Mouse (Mus musculus): ENCODE data around the gene Fzr1. TPM values are rescaled to one million over a fixed set of nuclear protein-coding genes. Genes with fewer than 3 reads are reported as not detected.

Gene Fzr1
- total RNA-seq, 2 experiments from 2014 or later, result 85.7 to 94.7 TPM

DNA sequence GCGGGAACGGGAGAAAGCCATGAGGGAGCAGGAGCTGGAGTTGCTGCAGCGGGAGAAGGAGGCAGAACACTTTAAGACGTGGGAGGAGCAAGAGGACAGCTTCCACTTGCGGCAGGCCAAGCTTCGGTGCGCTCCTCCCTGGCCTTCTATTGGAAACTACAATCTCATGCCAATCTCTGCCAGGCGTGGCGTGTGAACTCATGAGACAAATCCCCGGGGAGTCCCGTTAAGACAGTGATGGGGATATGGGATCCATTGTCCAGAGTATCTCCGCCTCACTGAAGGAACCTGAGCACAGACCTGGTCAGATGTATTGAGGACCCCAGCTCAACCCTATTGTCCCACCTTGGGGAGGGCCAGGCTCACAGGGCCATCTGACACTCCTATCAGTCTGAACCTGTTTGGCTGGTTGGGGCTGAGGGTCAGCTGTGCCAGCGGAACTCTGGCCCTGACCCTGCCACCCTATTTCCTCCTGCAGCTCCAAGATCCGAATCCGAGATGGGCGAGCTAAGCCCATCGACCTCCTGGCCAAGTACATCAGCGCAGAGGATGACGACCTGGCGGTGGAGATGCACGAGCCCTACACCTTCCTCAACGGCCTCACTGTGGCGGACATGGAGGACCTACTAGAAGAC, 55.1 kb downstream of the Fzr1 start:
- DNase-seq (ENCODE audit: extremely low spot score in 1 of 2, low spot score in 2 of 2), result no peak
- intact Hi-C loops (cut with DNase I), result loop anchor here (5.0 kb wide), 1 partner anchor 36 kb away; no protein-coding TSS in a partner anchor

DNA sequence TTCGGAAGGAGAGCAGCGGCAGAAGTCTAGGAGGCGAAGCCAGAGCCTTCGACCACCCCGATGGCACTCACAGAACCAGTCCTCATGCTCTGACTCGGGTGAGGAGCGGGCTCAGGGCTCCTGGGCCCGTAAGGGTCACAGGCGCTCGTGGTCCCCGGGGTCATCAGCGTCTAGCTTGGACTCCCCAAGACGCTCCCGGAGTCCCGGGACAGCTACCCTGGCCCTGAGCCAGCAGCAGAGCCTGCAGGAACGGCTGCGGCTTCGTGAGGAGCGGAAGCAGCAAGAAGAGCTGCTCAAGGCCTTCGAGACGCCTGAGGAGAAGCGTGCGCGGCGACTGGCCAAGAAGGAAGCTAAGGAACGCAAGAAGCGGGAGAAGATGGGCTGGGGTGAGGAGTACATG, 55.9 kb downstream of the Fzr1 start:
- DNase-seq (ENCODE audit: extremely low spot score in 1 of 2, low spot score in 2 of 2), result peak in 1 of 2 experiments; percentile 72
- intact Hi-C loops (cut with DNase I), result loop anchor here (5.0 kb wide), 1 partner anchor 35 kb away; no protein-coding TSS in a partner anchor

DNA sequence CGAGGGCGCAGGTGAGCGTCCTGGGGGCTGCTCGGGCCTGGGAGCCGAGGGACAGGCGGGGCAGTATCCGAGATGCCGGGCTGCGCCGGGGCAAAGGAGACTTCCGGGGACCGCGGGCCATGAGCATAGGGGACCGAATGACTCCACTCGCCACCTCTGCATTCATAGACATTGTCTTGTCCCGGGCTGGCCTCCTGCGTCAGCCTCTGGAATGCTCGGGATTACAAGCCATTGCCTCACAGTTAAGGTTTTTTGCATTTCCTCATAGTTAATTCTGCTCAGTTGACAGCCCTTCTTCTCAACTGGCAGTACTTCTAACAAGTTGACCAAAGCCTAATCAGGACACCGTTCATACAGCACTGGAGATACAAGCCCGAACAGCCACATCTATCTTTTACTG, 56.9 kb downstream of the Fzr1 start:
- no peak for DNase-seq (ENCODE audit: extremely low spot score in 1 of 2, low spot score in 2 of 2)
- intact Hi-C loops (cut with DNase I), result loop anchor here (5.0 kb wide), 1 partner anchor 34 kb away; no protein-coding TSS in a partner anchor

DNA sequence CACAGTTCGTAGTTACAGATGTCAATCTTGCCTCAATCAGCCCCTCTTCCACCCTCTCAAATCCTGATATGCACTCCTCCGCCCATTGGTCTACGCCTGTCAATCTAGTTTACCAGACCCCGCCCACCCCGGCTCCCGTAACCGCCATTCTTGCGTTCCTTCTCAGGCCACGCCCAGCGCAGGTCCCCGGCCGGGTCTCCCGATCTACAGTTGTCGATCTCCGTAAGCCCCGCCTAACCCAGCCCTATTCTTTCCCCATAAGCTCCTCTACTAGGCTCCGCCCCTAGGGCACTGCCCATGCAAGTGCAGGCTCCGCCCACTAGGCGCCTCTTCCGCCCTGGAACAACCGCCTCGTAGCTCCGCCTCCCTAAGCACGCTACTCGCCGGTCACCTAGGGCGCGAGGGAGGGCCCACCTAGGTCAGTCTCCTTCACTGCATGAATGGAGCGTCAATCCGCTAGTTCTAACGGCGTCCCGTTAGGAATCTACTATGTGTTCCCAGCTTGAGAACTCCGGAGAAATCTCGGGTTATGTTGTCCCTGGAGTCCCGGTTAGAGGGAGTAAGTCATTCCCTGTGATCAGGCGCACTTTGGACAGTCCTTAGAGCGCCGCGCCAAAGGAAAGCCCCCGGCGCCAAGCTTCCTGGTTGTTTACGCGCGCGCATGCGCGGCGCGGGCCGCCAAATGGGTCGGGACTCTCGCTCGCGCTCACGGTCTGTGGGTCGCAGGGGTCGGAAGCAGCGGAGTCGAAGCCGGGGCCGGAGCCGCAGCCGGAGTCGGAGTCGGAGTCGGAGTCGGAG, 57.6 kb downstream of the Fzr1 start, which contains the start of gene Cactin:
Gene Cactin (plus strand): TSS at position 554 of the 798 bp plus-strand sequence.
- intact Hi-C loops (cut with DNase I), result loop anchor here (5.0 kb wide), 1 partner anchor 33 kb away; no protein-coding TSS in a partner anchor
- peak; percentile 99 to 100 for DNase-seq (ENCODE audit: extremely low spot score in 1 of 2, low spot score in 2 of 2)

DNA sequence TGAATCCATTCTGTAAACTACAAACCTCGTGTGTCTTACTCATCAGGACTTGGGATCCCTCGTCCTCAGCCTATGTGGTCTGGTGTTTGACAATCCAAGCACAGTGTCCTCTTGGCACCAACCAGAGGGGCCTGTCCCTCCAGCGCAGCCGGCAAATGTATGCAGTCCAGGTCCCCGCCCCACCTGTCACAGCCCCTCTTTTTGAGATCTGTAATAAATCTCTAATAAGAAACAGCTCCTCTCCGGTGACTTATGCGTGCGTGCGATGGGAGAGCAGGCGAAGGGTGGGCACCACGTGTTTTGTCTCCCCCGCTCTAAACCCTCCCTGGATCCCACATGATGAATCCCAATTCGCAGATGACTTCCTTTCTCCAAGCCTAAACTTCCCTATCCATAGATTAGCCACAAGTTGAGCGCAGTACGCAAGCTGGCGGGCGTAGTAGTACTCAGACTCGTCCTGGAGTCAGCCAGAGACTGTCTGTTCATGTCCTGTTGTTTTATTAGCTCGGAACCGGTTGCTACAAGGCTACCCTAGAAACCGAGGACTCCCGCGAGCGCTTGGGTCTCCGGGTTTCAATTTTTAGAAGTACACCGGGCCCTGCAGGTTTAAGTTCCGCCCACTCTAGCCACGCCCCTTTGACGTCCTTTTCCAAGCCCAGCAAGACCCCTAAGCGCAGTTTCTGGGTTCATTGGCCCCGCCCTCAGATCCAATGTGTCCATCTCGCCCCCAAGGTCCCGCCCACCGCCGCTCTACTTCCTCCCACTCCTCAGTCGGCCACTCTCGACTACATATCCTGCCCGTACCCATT, 58.4 kb downstream of the Fzr1 start:
- intact Hi-C loops (cut with DNase I), result loop anchor here (5.0 kb wide), 1 partner anchor 33 kb away; no protein-coding TSS in a partner anchor
- peak in 1 of 2 experiments; percentile 99 for DNase-seq (ENCODE audit: extremely low spot score in 1 of 2, low spot score in 2 of 2)

DNA sequence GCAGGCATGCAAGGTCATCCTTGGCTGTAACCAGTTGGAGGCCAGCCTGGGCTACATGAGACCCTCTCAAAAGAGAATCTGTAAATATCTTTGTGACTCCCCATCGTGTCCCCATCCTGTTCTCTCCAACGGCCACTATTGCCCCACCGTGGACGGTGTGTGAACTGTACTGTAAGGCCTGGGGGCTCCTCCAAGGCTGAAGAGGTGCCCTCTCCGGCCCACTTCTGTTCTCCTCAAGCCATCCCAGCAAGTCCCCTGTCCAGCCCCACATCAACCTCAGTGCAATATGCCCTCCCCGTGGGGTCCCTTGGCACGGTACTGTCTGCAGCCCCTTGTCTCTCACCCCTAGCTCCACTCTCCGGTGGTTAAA, 59.0 kb downstream of the Fzr1 start:
- intact Hi-C loops (cut with DNase I), result no loop called here
- DNase-seq (ENCODE audit: extremely low spot score in 1 of 2, low spot score in 2 of 2), result peak in 1 of 2 experiments; percentile 61

DNA sequence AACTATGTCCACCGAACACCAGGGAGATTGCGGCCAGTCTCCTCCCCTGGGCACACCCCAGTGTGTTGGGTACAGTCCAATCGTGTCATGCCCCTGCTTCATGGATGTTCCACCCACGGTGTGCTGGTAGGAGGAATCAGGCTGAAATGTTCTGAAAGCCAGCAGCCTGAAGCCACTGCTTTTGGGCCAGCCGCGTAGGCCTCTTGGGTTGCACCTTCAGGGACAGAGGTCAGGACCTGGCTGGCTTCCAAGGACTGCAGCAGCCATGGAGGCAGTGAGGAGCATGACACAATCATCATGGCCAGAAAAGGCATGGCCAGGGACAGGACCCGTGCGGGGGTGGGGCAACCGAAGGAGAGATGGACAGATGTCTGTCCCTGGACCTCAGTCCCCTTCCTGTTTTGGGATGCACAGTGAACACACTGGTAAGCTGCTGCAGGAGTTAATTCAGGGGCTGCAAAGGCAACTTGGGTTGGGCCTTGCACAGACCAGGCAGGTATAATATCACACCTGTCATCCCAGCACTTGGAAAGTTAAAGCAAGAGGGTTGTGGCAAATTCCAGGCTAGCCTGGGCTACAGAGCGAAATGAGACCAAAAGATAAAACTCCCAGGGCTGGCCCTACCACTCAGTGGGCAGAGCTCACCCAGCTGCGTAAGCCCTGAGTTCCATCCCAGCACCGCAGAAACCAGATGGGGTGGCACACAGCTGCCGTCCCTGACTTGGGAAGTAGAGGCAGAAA, 59.6 kb downstream of the Fzr1 start:
- DNase-seq (ENCODE audit: extremely low spot score in 1 of 2, low spot score in 2 of 2), result peak in 1 of 2 experiments; percentile 78
- intact Hi-C loops (cut with DNase I), result no loop called here

DNA sequence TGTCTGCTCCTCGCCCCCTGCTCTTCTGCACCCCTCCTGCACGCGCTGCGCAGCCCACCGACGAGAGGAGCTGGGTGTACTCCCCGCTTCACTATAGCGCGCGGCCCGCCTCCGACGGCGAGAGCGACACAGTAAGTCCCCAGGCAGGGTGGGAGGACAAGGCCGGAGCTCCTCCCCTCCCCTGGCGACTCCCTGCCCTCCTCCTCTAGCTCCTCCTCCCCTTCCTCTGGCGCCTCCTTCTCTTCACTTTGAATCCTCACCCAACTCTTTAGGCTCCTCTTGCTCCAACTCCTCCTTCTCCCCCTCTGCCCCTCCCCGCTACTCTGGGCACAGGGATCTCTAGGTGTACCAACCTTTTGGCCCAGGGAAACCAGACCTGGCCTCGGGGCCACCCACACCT, 61.0 kb downstream of the Fzr1 start:
- intact Hi-C loops (cut with DNase I), result no loop called here
- peak in 1 of 2 experiments; percentile 75 for DNase-seq (ENCODE audit: extremely low spot score in 1 of 2, low spot score in 2 of 2)

DNA sequence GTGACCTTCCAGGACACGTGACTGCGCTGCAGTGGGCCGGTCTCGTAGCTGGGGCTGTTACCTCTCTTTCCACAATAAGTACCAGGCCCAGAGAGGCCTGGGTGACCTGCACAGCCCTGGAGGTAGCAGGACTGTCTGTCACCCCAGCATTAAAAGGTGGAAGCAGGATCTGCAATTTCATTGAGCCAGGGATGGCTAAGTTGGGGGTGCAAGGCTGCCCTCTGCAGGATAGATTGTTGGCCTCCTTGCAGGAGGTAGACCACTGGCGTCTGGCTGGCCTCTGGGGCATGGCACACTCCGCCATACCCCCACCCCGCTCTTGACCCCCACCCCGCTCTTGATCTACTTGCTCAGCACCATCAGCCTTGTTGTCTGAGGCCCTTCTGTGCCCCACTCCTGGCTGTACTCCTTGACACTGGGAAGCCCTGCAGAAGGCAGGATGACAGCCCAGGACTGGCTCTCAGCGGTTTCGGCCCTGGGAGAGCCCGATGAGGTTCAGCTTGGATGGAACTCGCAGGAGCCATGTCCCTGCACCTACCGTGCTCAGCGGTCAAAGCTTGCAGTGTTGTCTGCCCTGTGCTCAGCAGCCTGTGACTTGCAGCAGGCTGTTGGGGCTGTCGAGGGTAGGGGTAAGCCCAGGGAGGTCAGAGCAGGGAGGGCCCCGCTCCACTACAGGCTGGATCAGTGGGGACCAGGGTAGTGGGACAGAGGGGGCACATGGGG, 61.8 kb downstream of the Fzr1 start:
- intact Hi-C loops (cut with DNase I), result no loop called here
- DNase-seq (ENCODE audit: extremely low spot score in 1 of 2, low spot score in 2 of 2), result no peak

Small RNAs within 50 kb of the gene (microRNA-seq; reads per million reads assigned to microRNA genes)
- gene Mir1191b (not detected), gene Mir6913 (4.0 reads per million, percentile 11 among the genes with 10 or more reads in this experiment)

Other genes with a start within 250 kb of the Fzr1 start
- gene Zbtb7a, start 243.3 kb downstream of the Fzr1 start, total RNA-seq (2021), result 10 to 100 TPM; 38.7 to 42.6 TPM
- gene Pias4, start 210.6 kb downstream of the Fzr1 start, total RNA-seq (2021), result 10 to 100 TPM; 24.3 to 25.8 TPM
- gene Eef2, start 201.9 kb downstream of the Fzr1 start, total RNA-seq (2021), result 1,000 to 10,000 TPM; 1,077 to 1,083 TPM
- gene Dapk3, start 195.5 kb downstream of the Fzr1 start, total RNA-seq (2021), result 10 to 100 TPM; 64.1 to 72.7 TPM
- gene 4930442H23Rik, start 194.7 kb downstream of the Fzr1 start, total RNA-seq (2021), result not detected
- gene Nmrk2, start 176.5 kb downstream of the Fzr1 start, total RNA-seq (2021), result not detected
- 100 to 1,000 TPM; 209 to 222 TPM for gene Atcay, start 147.7 kb downstream of the Fzr1 start, total RNA-seq (2021)
- 10 to 100 TPM; 62.2 to 63.5 TPM for gene Zfr2, start 145.4 kb downstream of the Fzr1 start, total RNA-seq (2021)
- 100 to 1,000 TPM; 223 to 225 TPM for gene Matk, start 125.6 kb downstream of the Fzr1 start, total RNA-seq (2021)
- gene Mrpl54, start 111.6 kb downstream of the Fzr1 start, total RNA-seq (2021), result 10 to 100 TPM; 47.8 to 52.7 TPM
- 10 to 100 TPM; 23.7 to 32.6 TPM for gene Apba3, start 111.6 kb downstream of the Fzr1 start, total RNA-seq (2021)
- under 1 TPM; 0.39 to 0.49 TPM for gene Tjp3, start 86.9 kb downstream of the Fzr1 start, total RNA-seq (2021)
- 100 to 1,000 TPM; 336 to 340 TPM for gene Pip5k1c, start 85.6 kb downstream of the Fzr1 start, total RNA-seq (2021)
- 10 to 100 TPM; 26.4 to 26.7 TPM for gene Cactin, start 57.4 kb downstream of the Fzr1 start, total RNA-seq (2021)
- gene Tbxa2r, start 49.8 kb downstream of the Fzr1 start, total RNA-seq (2021), result 1 to 10 TPM; 1.1 to 2.1 TPM
- under 1 TPM; 0.39 to 0.49 TPM for gene Gipc3, start 35.2 kb downstream of the Fzr1 start, total RNA-seq (2021)
- 10 to 100 TPM; 18.3 to 20.3 TPM for gene Hmg20b, start 28.0 kb downstream of the Fzr1 start, total RNA-seq (2021)
- 10 to 100 TPM; 32.8 to 35.9 TPM for gene Mfsd12, start 21.0 kb downstream of the Fzr1 start, total RNA-seq (2021)
- 1 to 10 TPM; 1.2 to 1.7 TPM for gene 4930404N11Rik, start 12.7 kb downstream of the Fzr1 start, total RNA-seq (2021)
- gene Dohh, start 5.9 kb upstream of the Fzr1 start, total RNA-seq (2021), result 10 to 100 TPM; 79.3 to 83.5 TPM
- gene Gm48551, start 6.0 kb upstream of the Fzr1 start, total RNA-seq (2021), result 1 to 10 TPM; 3.4 to 5.0 TPM
- 1 to 10 TPM; 2.5 to 3.5 TPM for gene Gm48552, start 10.5 kb upstream of the Fzr1 start, total RNA-seq (2021)
- 1 to 10 TPM; 2.0 to 2.2 TPM for gene Smim24, start 14.5 kb upstream of the Fzr1 start, total RNA-seq (2021)
- gene Nfic, start 77.1 kb upstream of the Fzr1 start, total RNA-seq (2021), result 10 to 100 TPM; 40.7 to 44.6 TPM
- 100 to 1,000 TPM; 287 to 297 TPM for gene Celf5, start 104.2 kb upstream of the Fzr1 start, total RNA-seq (2021)
- gene Ncln, start 117.9 kb upstream of the Fzr1 start, total RNA-seq (2021), result 100 to 1,000 TPM in 1 of 2 experiments, 10 to 100 TPM in 1; 94.8 to 102 TPM
- gene S1pr4, start 121.6 kb upstream of the Fzr1 start, total RNA-seq (2021), result under 1 TPM; 0.18 to 0.28 TPM
- gene Gna15, start 145.7 kb upstream of the Fzr1 start, total RNA-seq (2021), result 1 to 10 TPM; 2.3 to 2.9 TPM
- gene Gna11, start 166.7 kb upstream of the Fzr1 start, total RNA-seq (2021), result 100 to 1,000 TPM; 111 to 118 TPM
- 100 to 1,000 TPM; 542 to 558 TPM for gene Aes, start 181.0 kb upstream of the Fzr1 start, total RNA-seq (2021)
- gene Tle2, start 196.0 kb upstream of the Fzr1 start, total RNA-seq (2021), result 10 to 100 TPM; 20.9 to 22.4 TPM
- gene Tle6, start 222.6 kb upstream of the Fzr1 start, total RNA-seq (2021), result 1 to 10 TPM in 1 of 2 experiments, under 1 TPM in 1; 0.93 to 3.0 TPM
- 1 to 10 TPM; 1.9 to 2.2 TPM for gene BC025920, start 227.8 kb upstream of the Fzr1 start, total RNA-seq (2021)
- 10 to 100 TPM; 28.0 to 29.3 TPM for gene Sirt6, start 249.3 kb upstream of the Fzr1 start, total RNA-seq (2021)

All from left cerebral cortex, postnatal 10 days (tissue).